Mouse (Mus musculus) liver, adult 2 months (tissue): ENCODE measurements around the gene Rdx.
"Not testable (repeated sequence)": the region's sequence is repeated elsewhere in the genome, so short reads cannot be mapped to it uniquely, and the experiment has no call there.

ENCODE experiments used
- CTCF ChIP-seq: fragments of 200-500 bp; IDR thresholded peaks from 2 replicates; pipeline ENCODE4 v1.5.1; 2011; ENCODE audit warnings: low read depth, low read length, control low read depth
- POLR2A ChIP-seq: fragments of 200-500 bp; IDR thresholded peaks from 2 replicates; pipeline ENCODE4 v1.6.1; 2011; ENCODE audit warnings: low read length, control low read depth; ENCODE audit not compliant: insufficient read depth; ENCODE audit errors: extremely low read depth

DNA sequence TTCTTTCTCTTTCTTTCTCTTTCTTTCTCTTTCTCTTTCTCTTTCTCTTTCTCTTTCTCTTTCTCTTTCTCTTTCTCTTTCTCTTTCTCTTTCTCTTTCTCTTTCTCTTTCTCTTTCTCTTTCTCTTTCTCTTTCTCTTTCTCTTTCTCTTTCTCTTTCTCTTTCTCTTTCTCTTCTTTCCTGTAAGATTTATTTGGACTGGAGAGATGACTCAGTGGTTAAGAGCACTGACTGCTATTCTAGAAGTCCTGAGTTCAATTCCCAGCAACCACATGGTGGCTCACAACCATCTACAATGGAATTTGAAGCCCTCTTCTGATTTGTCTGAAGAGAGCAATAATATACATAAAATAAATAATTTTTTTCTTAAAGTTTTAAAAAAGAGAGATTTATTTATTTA is 24.4 kb downstream of the Rdx start:
- not testable (repeated sequence) for TF ChIP-seq CTCF, POLR2A
